Mouse (Mus musculus): Measurements from ENCODE around the gene Nomo1. TPM values are rescaled to one million over a fixed set of nuclear protein-coding genes. Genes with fewer than 3 reads are reported as not detected.

Nomo1 gene
- polyA plus RNA-seq, 1 experiment from 2014 or later: 34.4 TPM

DNA sequence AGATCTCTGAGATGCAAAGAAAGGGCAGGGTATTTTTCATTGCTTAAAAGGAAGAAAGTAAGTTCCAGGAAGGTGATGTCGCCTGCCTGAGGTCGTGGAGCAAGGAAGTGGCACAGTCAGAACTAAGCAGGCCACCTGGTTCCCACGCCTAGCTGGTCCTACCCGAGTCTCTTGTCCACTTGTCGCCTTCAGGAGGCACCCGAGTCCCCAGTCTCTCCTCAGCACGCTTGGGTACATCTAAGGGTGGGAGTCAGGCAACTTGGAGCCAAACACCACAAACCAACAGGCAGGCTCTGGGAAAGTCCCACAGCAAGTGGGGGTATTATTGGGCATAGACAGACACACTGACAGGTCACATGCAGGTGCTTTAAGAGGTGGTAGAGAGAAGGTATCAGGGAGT, 97.2 kb downstream of the Nomo1 start:
- 47% methylated on average over 7 of the region's 7 CpGs for WGBS
- Histone ChIP-seq H3K27ac (ENCODE audit: low read depth, low read length) (no peak overlapping the region), H3K4me3 (ENCODE audit: low read depth, low read length) (no peak overlapping the region), H3K9ac (ENCODE audit: low read depth, low read length) (no peak overlapping the region), H3K27me3 (replicated peaks; ENCODE audit: control insufficient read depth, insufficient read depth, low read length) (0 out of 2 replicates have a peak, but pooled peaks cover 3% of the 10 kb centered on the region), H3K36me3 (ENCODE audit: control insufficient read depth, insufficient read depth) (no peaks in the 10 kb centered on the region), H3K4me2 (replicated peaks; ENCODE audit: low read depth) (no peak overlapping the region), H3K4me1 (replicated peaks; ENCODE audit: control insufficient read depth, insufficient read depth, low read length) (no peaks in the 10 kb centered on the region), H3K9me3 (ENCODE audit: control insufficient read depth) (no peaks in the 10 kb centered on the region)
- TF ChIP-seq CTCF (IDR thresholded peaks at IDR 0.05; ENCODE audit: low read depth): no peak
- peak; percentile 21 for ATAC-seq

DNA sequence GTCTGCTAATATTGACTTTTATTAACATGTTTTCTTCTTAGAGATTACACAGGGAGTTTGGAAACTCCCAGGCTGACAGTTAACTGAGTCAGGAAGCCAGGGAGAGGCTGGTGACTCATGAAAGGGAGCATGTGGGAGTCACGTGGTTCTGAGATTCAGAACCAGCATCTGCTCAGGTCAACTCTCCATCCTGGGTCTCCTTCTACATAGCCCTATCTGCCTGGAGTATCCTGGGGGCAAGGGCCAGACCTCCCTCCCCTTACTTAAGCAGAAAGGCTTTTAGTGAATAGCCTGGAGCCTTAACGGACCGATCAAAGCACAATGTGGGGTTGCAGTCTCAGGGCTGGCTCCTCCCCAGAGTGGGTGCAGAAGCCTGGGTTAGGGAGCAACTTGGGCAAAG, 97.8 kb downstream of the Nomo1 start:
- Histone ChIP-seq H3K9ac (ENCODE audit: low read depth, low read length) (no peak overlapping the region), H3K36me3 (ENCODE audit: control insufficient read depth, insufficient read depth) (no peaks in the 10 kb centered on the region), H3K4me1 (replicated peaks; ENCODE audit: control insufficient read depth, insufficient read depth, low read length) (no peaks in the 10 kb centered on the region), H3K4me2 (replicated peaks; ENCODE audit: low read depth) (no peak overlapping the region), H3K4me3 (ENCODE audit: low read depth, low read length) (no peak overlapping the region), H3K27me3 (replicated peaks; ENCODE audit: control insufficient read depth, insufficient read depth, low read length) (0 out of 2 replicates have a peak, but pooled peaks cover 3% of the 10 kb centered on the region), H3K9me3 (ENCODE audit: control insufficient read depth) (no peaks in the 10 kb centered on the region), H3K27ac (ENCODE audit: low read depth, low read length) (no peak overlapping the region)
- no peak for TF ChIP-seq CTCF (IDR thresholded peaks at IDR 0.05; ENCODE audit: low read depth)
- ATAC-seq: peak; percentile 68
- WGBS: 34% methylated on average over 3 of the region's 3 CpGs

DNA sequence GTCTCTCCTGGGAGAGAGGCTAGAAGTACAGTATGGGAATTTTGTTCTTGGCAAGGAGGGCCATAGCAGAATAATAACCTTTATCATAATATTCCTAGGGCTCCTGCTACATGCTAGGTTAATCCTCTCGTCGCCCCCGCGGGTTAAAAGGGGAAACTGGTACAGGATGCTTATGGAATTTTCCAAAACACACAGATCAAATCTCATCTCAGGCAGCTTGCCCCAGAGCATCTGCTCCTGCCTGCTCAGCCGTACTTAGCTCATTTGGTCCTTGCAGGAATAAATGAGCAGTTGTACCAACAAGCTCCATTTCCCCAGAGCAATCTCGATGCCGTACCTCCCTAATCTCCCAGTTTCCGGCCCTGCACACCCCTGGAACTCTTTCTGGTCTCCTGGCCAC, 98.3 kb downstream of the Nomo1 start:
- no peak overlapping the region for H3K4me2 ChIP-seq (replicated peaks; ENCODE audit: low read depth)
- TF ChIP-seq CTCF (IDR thresholded peaks at IDR 0.05; ENCODE audit: low read depth): no peak

DNA sequence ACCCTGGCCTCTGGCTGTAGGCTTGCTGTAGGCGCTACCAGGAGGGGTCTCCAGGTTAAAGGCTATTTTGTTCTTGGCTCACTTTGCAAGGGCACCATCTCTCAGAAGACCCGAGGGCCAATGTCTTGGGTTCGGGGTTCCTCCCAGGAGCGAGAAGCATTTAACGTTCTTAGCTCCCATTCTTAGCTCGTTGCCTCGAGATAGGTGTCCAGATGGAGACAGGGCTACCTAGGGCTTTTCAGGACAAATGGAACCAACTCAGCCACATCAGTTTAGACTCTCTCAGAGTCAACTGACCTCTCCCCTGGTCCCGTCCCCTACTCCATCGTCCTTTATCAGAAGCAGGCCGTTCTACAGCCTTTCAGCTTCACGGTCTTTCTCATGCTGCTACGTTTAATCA, 98.7 kb downstream of the Nomo1 start:
- Histone ChIP-seq H3K4me1 (replicated peaks; ENCODE audit: control insufficient read depth, insufficient read depth, low read length) (no peaks in the 10 kb centered on the region), H3K9ac (ENCODE audit: low read depth, low read length) (no peak overlapping the region), H3K27ac (ENCODE audit: low read depth, low read length) (no peak overlapping the region), H3K27me3 (replicated peaks; ENCODE audit: control insufficient read depth, insufficient read depth, low read length) (0 out of 2 replicates have a peak, but pooled peaks cover 3% of the 10 kb centered on the region), H3K9me3 (ENCODE audit: control insufficient read depth) (no peaks in the 10 kb centered on the region), H3K4me2 (replicated peaks; ENCODE audit: low read depth) (no peak overlapping the region), H3K4me3 (ENCODE audit: low read depth, low read length) (no peak overlapping the region), H3K36me3 (ENCODE audit: control insufficient read depth, insufficient read depth) (no peaks in the 10 kb centered on the region)
- no peak for ATAC-seq
- 88% methylated on average over 12 of the region's 12 CpGs for WGBS
- no peak for TF ChIP-seq CTCF (IDR thresholded peaks at IDR 0.05; ENCODE audit: low read depth)

More for the DNA sequence above, 98.3 kb downstream of the Nomo1 start:
- Histone ChIP-seq H3K4me3 (ENCODE audit: low read depth, low read length) (no peak overlapping the region), H3K27me3 (replicated peaks; ENCODE audit: control insufficient read depth, insufficient read depth, low read length) (0 out of 2 replicates have a peak, but pooled peaks cover 3% of the 10 kb centered on the region), H3K9me3 (ENCODE audit: control insufficient read depth) (no peaks in the 10 kb centered on the region), H3K36me3 (ENCODE audit: control insufficient read depth, insufficient read depth) (no peaks in the 10 kb centered on the region), H3K27ac (ENCODE audit: low read depth, low read length) (no peak overlapping the region), H3K9ac (ENCODE audit: low read depth, low read length) (no peak overlapping the region), H3K4me1 (replicated peaks; ENCODE audit: control insufficient read depth, insufficient read depth, low read length) (no peaks in the 10 kb centered on the region)
- no peak for ATAC-seq
- 69% methylated on average over 8 of the region's 8 CpGs for WGBS

Other genes starting within 250 kb of the Nomo1 start
- gene Lmtk3, start 250.0 kb upstream of the Nomo1 start, polyA plus RNA-seq (2015; fragmentation: Nextera tagmentation; extraction: Ambion mirVana): 0.08 and 0.29 TPM in 2 replicates
- gene Sult2b1, start 249.0 kb upstream of the Nomo1 start, polyA plus RNA-seq (2015; fragmentation: Nextera tagmentation; extraction: Ambion mirVana): 36.7 and 37.1 TPM in 2 replicates
- 61.9 and 66.4 TPM in 2 replicates for gene Cyth2, start 219.1 kb upstream of the Nomo1 start, polyA plus RNA-seq (2015; fragmentation: Nextera tagmentation; extraction: Ambion mirVana)
- gene Kcnj14, start 208.9 kb upstream of the Nomo1 start, polyA plus RNA-seq (2015; fragmentation: Nextera tagmentation; extraction: Ambion mirVana): 0.10 and 0.27 TPM in 2 replicates
- 16.4 and 16.6 TPM in 2 replicates for gene Grwd1, start 202.8 kb upstream of the Nomo1 start, polyA plus RNA-seq (2015; fragmentation: Nextera tagmentation; extraction: Ambion mirVana)
- 99.6 and 107 TPM in 2 replicates for gene Kdelr1, start 160.9 kb upstream of the Nomo1 start, polyA plus RNA-seq (2015; fragmentation: Nextera tagmentation; extraction: Ambion mirVana)
- 0.66 and 1.1 TPM in 2 replicates for gene Grin2d, start 155.3 kb upstream of the Nomo1 start, polyA plus RNA-seq (2015; fragmentation: Nextera tagmentation; extraction: Ambion mirVana)
- 0.72 and 0.75 TPM in 2 replicates for gene Syngr4, start 137.0 kb upstream of the Nomo1 start, polyA plus RNA-seq (2015; fragmentation: Nextera tagmentation; extraction: Ambion mirVana)
- 6.8 and 7.4 TPM in 2 replicates for gene Tmem143, start 136.8 kb upstream of the Nomo1 start, polyA plus RNA-seq (2015; fragmentation: Nextera tagmentation; extraction: Ambion mirVana)
- 82.4 and 83.3 TPM in 2 replicates for gene Emp3, start 112.3 kb upstream of the Nomo1 start, polyA plus RNA-seq (2015; fragmentation: Nextera tagmentation; extraction: Ambion mirVana)
- gene Ccdc114, start 109.6 kb upstream of the Nomo1 start, polyA plus RNA-seq (2015; fragmentation: Nextera tagmentation; extraction: Ambion mirVana): 2.9 and 3.3 TPM in 2 replicates
- 5.3 and 7.1 TPM in 2 replicates for gene Abcc6, start 3.4 kb upstream of the Nomo1 start, polyA plus RNA-seq (2015; fragmentation: Nextera tagmentation; extraction: Ambion mirVana)
- gene Kcnj11, start 67.1 kb downstream of the Nomo1 start, polyA plus RNA-seq (2015; fragmentation: Nextera tagmentation; extraction: Ambion mirVana): 0.21 and 0.24 TPM in 2 replicates
- 0.95 and 1.8 TPM in 2 replicates for gene Abcc8, start 146.3 kb downstream of the Nomo1 start, polyA plus RNA-seq (2015; fragmentation: Nextera tagmentation; extraction: Ambion mirVana)
- 132 and 142 TPM in 2 replicates for gene Ush1c, start 204.8 kb downstream of the Nomo1 start, polyA plus RNA-seq (2015; fragmentation: Nextera tagmentation; extraction: Ambion mirVana)
- gene Otog, start 207.3 kb downstream of the Nomo1 start, polyA plus RNA-seq (2015; fragmentation: Nextera tagmentation; extraction: Ambion mirVana): not detected in 2 replicates